Mouse (Mus musculus) hindbrain, postnatal 0 days (tissue): Measurements from ENCODE around the gene Tmc8. TPM values are rescaled to one million over a fixed set of nuclear protein-coding genes. Genes with fewer than 3 reads are reported as not detected.
A peak's percentile ranks its signal among the peaks of the same experiment; 100 is the strongest.
"Not testable (repeated sequence)": the region's sequence is repeated elsewhere in the genome, so short reads cannot be mapped to it uniquely, and the experiment has no call there.

Experiments
- ATAC-seq: fragments of 200-750 bp; cut with Nextera tagmentation; 2 replicates; pipeline ENCODE4 v1.8.0; 2017; ENCODE audit warnings: mild to moderate bottlenecking, moderate TSS enrichment, moderate library complexity
- DNase-seq: peaks from one replicate; pipeline ENCODE4 v3.0.0-alpha.2; 2015; ENCODE audit warnings: low spot score
- H3K27ac ChIP-seq: fragments of 300-500 bp; sonication (generic); 2 replicates; pipeline ENCODE4 v1.5.1; 2014; ENCODE audit warnings: mild to moderate bottlenecking
- H3K27me3 ChIP-seq: fragments of 300-500 bp; sonication (generic); 2 replicates; pipeline ENCODE4 v1.6.1; 2014; ENCODE audit warnings: low read length, mixed read lengths; ENCODE audit not compliant: insufficient read depth
- H3K36me3 ChIP-seq: fragments of 300-500 bp; sonication (generic); 2 replicates; pipeline ENCODE4 v1.6.1; 2014; ENCODE audit warnings: low read length, mixed read lengths; ENCODE audit not compliant: insufficient read depth
- H3K4me1 ChIP-seq: fragments of 300-500 bp; sonication (generic); 2 replicates; pipeline ENCODE4 v1.6.1; 2014; ENCODE audit warnings: antibody characterized with exemption, low read length, mixed read lengths; ENCODE audit not compliant: insufficient read depth
- H3K4me2 ChIP-seq: fragments of 300-500 bp; sonication (generic); 2 replicates; pipeline ENCODE4 v1.6.1; 2014; ENCODE audit warnings: low read depth, mild to moderate bottlenecking, low read length, moderate library complexity, mixed read lengths
- H3K4me3 ChIP-seq: fragments of 300-500 bp; sonication (generic); 2 replicates; pipeline ENCODE4 v1.5.1; 2014; ENCODE audit warnings: low read length
- H3K9ac ChIP-seq: fragments of 300-500 bp; sonication (generic); replicated peaks from 2 replicates; pipeline ENCODE4 v1.6.1; 2014; ENCODE audit warnings: mild to moderate bottlenecking, low read length, moderate library complexity, mixed read lengths
- H3K9me3 ChIP-seq: fragments of 300-500 bp; sonication (generic); 2 replicates; pipeline ENCODE4 v1.6.1; 2016; ENCODE audit warnings: low read length, mixed read lengths
- CTCF ChIP-seq: IDR thresholded peaks from 2 replicates; pipeline ENCODE4 v1.5.1; 2016; ENCODE audit warnings: antibody characterized with exemption, control low read depth, low read depth
- WGBS: fragments of 180-500 bp; shearing (Covaris S2); extraction: QIAGEN DNeasy Blood & Tissue Kit; methylation state at CpG from one replicate; pipeline ENCODE4 v1.1.7; 2014; 5-methylcytosine and 5-hydroxymethylcytosine counted together
- polyA plus RNA-seq: library from polyadenylated mRNA; unstranded; fragments of >200 nt; fragmentation: Nextera tagmentation; extraction: Ambion mirVana; gene quantifications from 2 replicates; pipeline ENCODE4 v1.2.1, GENCODE M21; 2015
- total RNA-seq: library from RNA; depleted of rRNA; stranded (reverse); fragments of >200 nt; gene quantifications from 2 replicates; pipeline ENCODE4 v1.2.3, GENCODE M21; 2014

The Tmc8 gene
- total and polyA plus RNA-seq, 2 experiments from 2014 or later = 0.44 to 0.73 TPM

- H3K9me3 ChIP-seq = no peaks in the 10 kb centered on the region
- WGBS = under 1% methylated on average over 21 of the region's 21 CpGs
- peak; percentile 89 for DNase-seq
- no peaks in the 10 kb centered on the region for H3K36me3 ChIP-seq
- ATAC-seq = peak; percentile 93
- H3K4me1 ChIP-seq = peaks cover 12% of the 10 kb centered on the region
- H3K4me2 ChIP-seq = peak overlapping the region; percentile 100
- peak; percentile 72 for TF ChIP-seq CTCF
- H3K4me3 ChIP-seq = peak overlapping the region; percentile 74
- peak overlapping the region; percentile 61 for H3K9ac ChIP-seq
- H3K27me3 ChIP-seq = no peaks in the 10 kb centered on the region
- peak overlapping the region; percentile 62; the same call in 1 of the 2 replicates for H3K27ac ChIP-seq
These were observed 28.6 kb downstream of the Tmc8 start for GRCm38 (mm10) chr11:117810401-117811046.

- TF ChIP-seq CTCF = no peak
- no peak for ATAC-seq
These were observed 32.0 kb downstream of the Tmc8 start for GRCm38 (mm10) chr11:117813867-117814266.

GRCm38 (mm10) chr11:117814704-117815366 is 33.0 kb downstream of the Tmc8 start:
- Histone ChIP-seq H3K9ac (no peak overlapping the region), H3K27me3 (no peaks in the 10 kb centered on the region), H3K36me3 (no peaks in the 10 kb centered on the region), H3K4me3 (no peak overlapping the region), H3K9me3 (no peaks in the 10 kb centered on the region), H3K27ac (no peak overlapping the region), H3K4me2 (no peak overlapping the region), H3K4me1 (peaks cover 11% of the 10 kb centered on the region)
- WGBS = 85% methylated on average over 6 of the region's 6 CpGs
- TF ChIP-seq CTCF = no peak
- no peak for DNase-seq
- no peak for ATAC-seq

More at GRCm38 (mm10) chr11:117813867-117814266, 32.0 kb downstream of the Tmc8 start:
- no peak for DNase-seq
- H3K4me1 ChIP-seq = peaks cover 12% of the 10 kb centered on the region
- H3K9ac ChIP-seq = no peak overlapping the region
- no peak overlapping the region for H3K4me2 ChIP-seq
- no peaks in the 10 kb centered on the region for H3K27me3 ChIP-seq
- no peak overlapping the region for H3K4me3 ChIP-seq
- H3K27ac ChIP-seq = no peak overlapping the region
- 56% methylated on average over 5 of the region's 5 CpGs for WGBS
- H3K36me3 ChIP-seq = no peaks in the 10 kb centered on the region
- H3K9me3 ChIP-seq = no peaks in the 10 kb centered on the region

- H3K4me2 ChIP-seq, DNase-seq, H3K36me3 ChIP-seq, H3K27ac ChIP-seq, H3K27me3 ChIP-seq, H3K9me3 ChIP-seq, ATAC-seq, H3K4me1 ChIP-seq, H3K4me3 ChIP-seq, H3K9ac ChIP-seq: not testable (repeated sequence)
- 81% methylated on average over 9 of the region's 9 CpGs for WGBS
These were observed 34.0 kb downstream of the Tmc8 start for GRCm38 (mm10) chr11:117815850-117816249.

- Histone ChIP-seq H3K9me3 (no peaks in the 10 kb centered on the region), H3K4me3 (no peak overlapping the region), H3K4me2 (no peak overlapping the region), H3K36me3 (no peaks in the 10 kb centered on the region), H3K27me3 (no peaks in the 10 kb centered on the region), H3K4me1 (0 out of 2 replicates have a peak, but pooled peaks cover 2% of the 10 kb centered on the region), H3K27ac (no peak overlapping the region), H3K9ac (no peak overlapping the region)
- DNase-seq = no peak
- TF ChIP-seq CTCF = no peak
- WGBS = 88% methylated on average over 12 of the region's 13 CpGs
- ATAC-seq = no peak; the same call in 1 of the 2 replicates
These were observed 34.6 kb downstream of the Tmc8 start for GRCm38 (mm10) chr11:117816389-117816996.

GRCm38 (mm10) chr11:117819095-117819494 is 37.2 kb downstream of the Tmc8 start:
- no peaks in the 10 kb centered on the region for H3K9me3 ChIP-seq
- H3K27ac ChIP-seq = no peak overlapping the region
- H3K9ac ChIP-seq = no peak overlapping the region
- H3K4me3 ChIP-seq = no peak overlapping the region
- ATAC-seq (no peak), DNase-seq (no peak)
- H3K27me3 ChIP-seq = no peaks in the 10 kb centered on the region
- H3K4me2 ChIP-seq = no peak overlapping the region
- 0 out of 2 replicates have a peak, but pooled peaks cover 3% of the 10 kb centered on the region for H3K4me1 ChIP-seq
- 49% methylated on average over 8 of the region's 8 CpGs for WGBS
- no peaks in the 10 kb centered on the region for H3K36me3 ChIP-seq
- TF ChIP-seq CTCF = no peak

GRCm38 (mm10) chr11:117820173-117820572 is 38.3 kb downstream of the Tmc8 start:
- WGBS = 93% methylated on average over 7 of the region's 7 CpGs
- H3K9me3 ChIP-seq = no peaks in the 10 kb centered on the region

More at GRCm38 (mm10) chr11:117820173-117820572, 38.3 kb downstream of the Tmc8 start:
- no peak overlapping the region for H3K4me3 ChIP-seq
- no peaks in the 10 kb centered on the region for H3K36me3 ChIP-seq
- no peak for ATAC-seq
- 0 out of 2 replicates have a peak, but pooled peaks cover 5% of the 10 kb centered on the region for H3K4me1 ChIP-seq
- no peak for TF ChIP-seq CTCF
- H3K27me3 ChIP-seq = no peaks in the 10 kb centered on the region
- no peak overlapping the region for H3K9ac ChIP-seq
- no peak overlapping the region for H3K4me2 ChIP-seq
- H3K27ac ChIP-seq = no peak overlapping the region
- no peak for DNase-seq
